Mouse (Mus musculus) midbrain, embryonic 15.5 days (tissue): Measurements from ENCODE around the gene Lrrc20. TPM values are rescaled to one million over a fixed set of nuclear protein-coding genes. Genes with fewer than 3 reads are reported as not detected.

Experiments
- ATAC-seq: fragments of 200-750 bp; cut with Nextera tagmentation; replicated peaks from 2 replicates; pipeline ENCODE4 v1.8.0; 2017; ENCODE audit warnings: moderate TSS enrichment
- H3K27ac ChIP-seq: fragments of 300-500 bp; sonication (generic); 2 replicates; pipeline ENCODE4 v1.5.1; 2015; ENCODE audit warnings: mild to moderate bottlenecking, inconsistent platforms
- H3K27me3 ChIP-seq: fragments of 300-500 bp; sonication (generic); replicated peaks from 2 replicates; pipeline ENCODE4 v1.6.1; 2015; ENCODE audit warnings: inconsistent platforms
- H3K36me3 ChIP-seq: fragments of 300-500 bp; sonication (generic); replicated peaks from 2 replicates; pipeline ENCODE4 v1.6.1; 2015; ENCODE audit warnings: inconsistent platforms
- H3K4me1 ChIP-seq: fragments of 300-500 bp; sonication (generic); 2 replicates; pipeline ENCODE4 v1.6.1; 2015; ENCODE audit warnings: inconsistent platforms
- H3K4me2 ChIP-seq: fragments of 300-500 bp; sonication (generic); 2 replicates; pipeline ENCODE4 v1.6.1; 2015; ENCODE audit warnings: inconsistent platforms, mild to moderate bottlenecking, moderate library complexity
- H3K4me3 ChIP-seq: fragments of 300-500 bp; sonication (generic); 2 replicates; pipeline ENCODE4 v1.5.1; 2015; ENCODE audit warnings: mild to moderate bottlenecking, inconsistent platforms
- H3K9ac ChIP-seq: fragments of 300-500 bp; sonication (generic); 2 replicates; pipeline ENCODE4 v1.6.1; 2015; ENCODE audit warnings: mild to moderate bottlenecking, inconsistent platforms
- H3K9me3 ChIP-seq: fragments of 300-500 bp; sonication (generic); 2 replicates; pipeline ENCODE4 v1.6.1; 2016; ENCODE audit warnings: inconsistent platforms
- WGBS: fragments of 180-500 bp; shearing (Covaris S2); methylation state at CpG from one replicate; pipeline ENCODE4 v1.1.7; 2015; ENCODE audit warnings: mixed read lengths; 5-methylcytosine and 5-hydroxymethylcytosine counted together
- polyA plus RNA-seq: library from polyadenylated mRNA; unstranded; fragments of >200 nt; fragmentation: Nextera tagmentation; extraction: Ambion mirVana; gene quantifications from 2 replicates; pipeline ENCODE4 v1.2.1, GENCODE M21; 2015

Gene Lrrc20
- polyA plus RNA-seq: 18.1 TPM in 2 replicates

DNA sequence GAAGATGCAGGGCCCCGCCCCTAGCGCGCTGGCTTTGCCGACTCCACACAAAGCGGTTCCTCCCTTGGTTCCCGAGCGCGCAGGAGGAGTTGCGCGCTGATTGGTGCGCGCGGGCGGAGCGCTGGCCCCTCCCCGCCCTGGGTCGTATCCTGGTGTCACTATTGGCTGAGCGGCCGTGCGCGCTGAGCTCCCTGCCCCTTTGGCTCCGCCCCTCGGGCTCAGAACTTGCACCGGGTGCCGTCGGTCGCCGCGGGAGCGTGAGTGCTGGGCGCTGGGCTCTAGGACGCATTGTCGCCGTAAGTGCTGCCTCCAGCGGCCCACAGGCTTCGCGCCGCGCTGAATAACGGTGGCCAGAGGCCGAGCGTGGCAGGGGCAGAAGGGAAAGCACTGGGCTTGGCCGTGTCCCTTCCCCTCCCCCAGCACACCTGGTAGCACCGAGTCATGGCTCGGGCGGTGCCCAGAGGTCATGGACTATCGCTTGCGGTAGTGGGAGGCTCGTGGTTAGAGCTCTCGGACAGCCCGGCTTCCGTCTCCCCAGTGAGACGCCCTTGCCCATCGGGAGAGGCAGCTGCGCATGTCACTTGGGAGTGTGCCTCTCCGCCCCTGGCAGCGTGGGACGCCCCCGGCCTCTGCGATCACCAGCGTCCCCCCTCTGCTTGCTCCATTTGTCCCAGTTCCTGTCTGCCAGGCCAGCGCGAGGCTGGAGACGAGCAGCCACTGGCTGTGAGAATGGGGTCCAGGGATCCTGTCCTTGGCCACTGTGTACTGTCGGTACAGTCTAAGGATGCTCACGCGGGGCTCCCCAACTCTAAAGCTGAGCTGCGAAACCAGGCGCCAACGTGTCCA, at the start of gene Lrrc20:
Gene Lrrc20, plus strand, starts transcription at position 208 of the 846 bp plus-strand sequence.
- H3K4me3 ChIP-seq: peak within 1 kb of the TSS; percentile 91
- peak; percentile 99 for ATAC-seq
- under 1% methylated on average over 70 of the region's 70 CpGs for WGBS
- no peaks in the 10 kb centered on the region for H3K36me3 ChIP-seq
- H3K27ac ChIP-seq: peak within 1 kb of the TSS; percentile 77
- H3K9me3 ChIP-seq: no peaks in the 10 kb centered on the region
- H3K4me2 ChIP-seq: peak within 1 kb of the TSS; percentile 97
- peaks cover 23% of the 10 kb centered on the region for H3K4me1 ChIP-seq
- no peaks in the 10 kb centered on the region for H3K27me3 ChIP-seq
- H3K9ac ChIP-seq: peak within 1 kb of the TSS; percentile 76

DNA sequence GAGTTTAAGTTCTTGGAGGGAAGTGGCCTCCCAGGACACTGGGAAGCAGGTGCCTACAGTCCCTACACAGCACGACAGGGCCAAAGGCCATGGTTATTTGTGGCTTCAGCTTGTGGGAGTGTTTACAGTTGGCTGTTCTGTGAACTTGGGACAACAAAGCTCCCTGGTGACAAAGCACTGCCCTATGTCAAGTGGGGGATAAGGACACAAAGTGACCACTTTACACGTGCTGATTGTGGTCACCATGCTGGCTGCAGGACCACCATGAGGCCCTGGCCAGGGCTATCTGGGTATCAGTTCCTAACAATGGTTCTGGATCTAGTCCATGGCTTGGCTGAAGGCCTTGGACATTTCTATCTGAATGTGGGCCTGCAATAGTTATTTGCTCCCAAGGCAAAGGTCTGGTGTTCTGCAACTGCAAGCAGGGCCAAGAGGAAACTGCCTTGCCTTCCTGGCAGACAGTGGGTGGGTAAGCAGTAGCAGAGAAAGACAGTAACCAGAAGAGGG, 49.3 kb upstream of the Lrrc20 start:
- WGBS: 63% methylated on average over 2 of the region's 2 CpGs
- H3K4me1 ChIP-seq: peaks cover 8% of the 10 kb centered on the region
- H3K9me3 ChIP-seq: no peaks in the 10 kb centered on the region
- no peak overlapping the region for H3K4me2 ChIP-seq
- 0 out of 2 replicates have a peak, but pooled peaks cover 4% of the 10 kb centered on the region for H3K27me3 ChIP-seq
- H3K9ac ChIP-seq: no peak overlapping the region
- H3K27ac ChIP-seq: no peak overlapping the region
- H3K4me3 ChIP-seq: no peak overlapping the region
- ATAC-seq: no peak
- H3K36me3 ChIP-seq: 0 out of 2 replicates have a peak, but pooled peaks cover 5% of the 10 kb centered on the region

GRCm38 (mm10) chr10:61427951-61428350, 47.6 kb upstream of the Lrrc20 start:
- H3K9me3 ChIP-seq: no peaks in the 10 kb centered on the region
- no peak overlapping the region for H3K9ac ChIP-seq
- peaks cover 10% of the 10 kb centered on the region for H3K36me3 ChIP-seq
- H3K27ac ChIP-seq: no peak overlapping the region
- peaks cover 8% of the 10 kb centered on the region for H3K4me1 ChIP-seq
- no peak overlapping the region for H3K4me3 ChIP-seq
- no peak overlapping the region for H3K4me2 ChIP-seq
- no peak for ATAC-seq
- H3K27me3 ChIP-seq: 0 out of 2 replicates have a peak, but pooled peaks cover 4% of the 10 kb centered on the region
- WGBS: 86% methylated on average over 6 of the region's 6 CpGs

- Histone ChIP-seq H3K36me3 (peaks cover 15% of the 10 kb centered on the region), H3K4me2 (no peak overlapping the region), H3K4me3 (no peak overlapping the region), H3K4me1 (peaks cover 8% of the 10 kb centered on the region), H3K27ac (no peak overlapping the region), H3K27me3 (no peaks in the 10 kb centered on the region), H3K9me3 (no peaks in the 10 kb centered on the region), H3K9ac (no peak overlapping the region)
- ATAC-seq: no peak
- 43% methylated on average over 4 of the region's 4 CpGs for WGBS
These were observed 47.2 kb upstream of the Lrrc20 start for GRCm38 (mm10) chr10:61428416-61428815.

DNA sequence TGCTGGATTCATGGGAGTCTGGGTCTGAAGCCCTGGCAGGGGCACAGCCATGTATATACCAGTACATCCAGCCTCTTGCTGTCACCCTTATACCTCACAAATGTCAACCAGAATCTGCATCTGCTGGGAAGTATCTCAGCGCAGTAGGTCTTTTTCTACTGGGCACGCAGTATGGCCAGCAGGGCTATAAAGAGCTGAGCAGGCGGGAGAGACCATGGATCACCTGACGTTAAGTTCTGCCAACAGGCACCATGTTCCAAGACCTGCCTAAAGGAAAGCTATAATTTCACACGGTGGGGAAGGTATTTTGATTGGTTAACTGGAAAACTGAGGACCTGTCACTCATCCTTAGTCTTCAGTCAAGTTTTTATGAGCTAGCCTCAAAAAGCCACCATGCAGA, 46.6 kb upstream of the Lrrc20 start:
- H3K9me3 ChIP-seq: no peaks in the 10 kb centered on the region
- 86% methylated on average over 5 of the region's 5 CpGs for WGBS
- H3K27me3 ChIP-seq: no peaks in the 10 kb centered on the region
- H3K4me2 ChIP-seq: no peak overlapping the region
- H3K4me1 ChIP-seq: peaks cover 7% of the 10 kb centered on the region
- H3K9ac ChIP-seq: no peak overlapping the region
- no peak for ATAC-seq
- no peak overlapping the region for H3K4me3 ChIP-seq
- H3K27ac ChIP-seq: no peak overlapping the region
- H3K36me3 ChIP-seq: peaks cover 21% of the 10 kb centered on the region

DNA sequence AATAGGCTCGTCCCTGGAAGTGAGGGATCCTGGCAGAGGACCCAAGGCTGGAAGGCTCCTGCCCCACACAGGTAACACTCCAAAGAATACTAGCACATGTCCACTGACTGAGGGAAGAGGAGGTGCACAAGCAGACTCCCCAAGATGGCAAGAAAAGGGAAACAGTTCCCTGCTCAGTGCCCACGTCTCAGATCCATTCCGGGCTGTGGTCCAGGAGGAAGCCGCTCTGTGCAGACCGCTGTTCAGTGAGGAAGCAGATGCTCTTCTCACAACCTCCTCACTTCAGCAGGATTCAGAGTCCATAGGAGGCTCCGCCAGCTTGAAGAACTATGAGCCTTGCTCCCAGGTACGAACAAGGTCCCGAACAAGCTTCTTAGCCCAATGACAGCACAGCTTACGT, 44.2 kb upstream of the Lrrc20 start:
- Histone ChIP-seq H3K27ac (no peak overlapping the region), H3K4me1 (no peaks in the 10 kb centered on the region), H3K4me2 (no peak overlapping the region), H3K27me3 (no peaks in the 10 kb centered on the region), H3K9ac (no peak overlapping the region), H3K9me3 (no peaks in the 10 kb centered on the region), H3K4me3 (no peak overlapping the region), H3K36me3 (peaks cover 24% of the 10 kb centered on the region)
- ATAC-seq: no peak
- 93% methylated on average over 9 of the region's 9 CpGs for whole genome bisulfite sequencing

DNA sequence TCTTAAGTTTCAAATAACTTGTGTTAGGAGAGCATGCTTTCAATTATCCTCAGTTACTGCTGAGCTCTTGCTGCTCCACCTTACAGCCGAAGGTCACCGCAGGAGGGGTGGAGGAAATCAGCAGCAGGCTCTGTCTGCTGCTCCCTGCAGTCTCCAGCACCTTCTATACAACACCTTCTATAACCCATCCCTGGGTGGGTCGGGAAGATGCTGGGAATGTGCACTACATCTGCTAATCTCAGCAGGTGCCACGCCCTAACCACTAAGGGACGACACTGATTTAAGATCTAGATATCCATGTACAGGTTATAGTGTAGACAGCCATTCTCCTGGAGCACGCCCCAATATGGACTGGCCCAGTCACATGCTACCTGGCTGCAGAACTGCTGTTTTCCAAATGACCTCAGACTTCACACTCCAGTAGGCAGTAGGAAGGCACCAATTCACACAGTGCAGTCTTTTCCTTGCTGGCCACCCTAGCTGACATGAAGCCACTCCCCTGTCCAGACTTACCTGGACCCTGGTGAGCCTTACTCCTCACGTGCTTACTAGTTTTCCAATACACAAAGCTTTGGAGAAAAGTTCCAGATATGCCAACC, 35.3 kb upstream of the Lrrc20 start:
- Histone ChIP-seq H3K27me3 (no peaks in the 10 kb centered on the region), H3K4me2 (no peak overlapping the region), H3K9me3 (no peaks in the 10 kb centered on the region), H3K4me1 (peaks cover 25% of the 10 kb centered on the region), H3K4me3 (no peak overlapping the region), H3K9ac (no peak overlapping the region), H3K36me3 (no peaks in the 10 kb centered on the region), H3K27ac (no peak overlapping the region)
- WGBS: 95% methylated on average over 7 of the region's 7 CpGs
- ATAC-seq: no peak; the same call in 1 of the 2 replicates

- Histone ChIP-seq H3K27ac (no peak overlapping the region), H3K4me2 (no peak overlapping the region), H3K36me3 (no peaks in the 10 kb centered on the region), H3K9me3 (no peaks in the 10 kb centered on the region), H3K27me3 (no peaks in the 10 kb centered on the region), H3K4me3 (no peak overlapping the region), H3K4me1 (peaks cover 53% of the 10 kb centered on the region), H3K9ac (no peak overlapping the region)
- ATAC-seq: no peak
- WGBS: 56% methylated on average over 6 of the region's 6 CpGs
These were observed 32.1 kb upstream of the Lrrc20 start for GRCm38 (mm10) chr10:61443456-61443855.

DNA sequence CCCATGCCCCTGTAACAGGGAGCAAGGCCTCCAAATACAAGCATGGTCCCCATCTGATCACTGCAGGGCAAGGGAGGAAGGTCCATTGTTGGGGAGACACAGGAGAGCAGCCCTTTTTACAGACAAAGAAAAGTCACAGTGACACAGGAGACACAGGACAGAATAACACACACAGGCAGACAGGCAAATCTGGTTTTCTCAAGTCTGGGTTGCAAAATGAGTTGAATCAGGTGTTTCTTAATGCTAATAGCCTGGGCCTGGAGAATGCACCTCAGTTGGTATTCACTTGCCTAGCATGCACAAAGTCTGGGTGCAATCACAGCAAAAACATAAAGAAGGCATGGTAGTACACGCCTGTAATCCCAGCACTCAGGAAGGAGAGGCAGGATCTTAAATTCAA, 31.7 kb upstream of the Lrrc20 start:
- ATAC-seq: no peak
- Histone ChIP-seq H3K4me1 (peaks cover 56% of the 10 kb centered on the region), H3K9me3 (no peaks in the 10 kb centered on the region), H3K36me3 (no peaks in the 10 kb centered on the region), H3K27me3 (no peaks in the 10 kb centered on the region), H3K27ac (no peak overlapping the region), H3K4me3 (no peak overlapping the region), H3K9ac (no peak overlapping the region), H3K4me2 (no peak overlapping the region)
- WGBS: 76% methylated on average over 1 of the region's 1 CpGs

GRCm38 (mm10) chr10:61445016-61445415, 30.6 kb upstream of the Lrrc20 start:
- H3K9ac ChIP-seq: no peak overlapping the region
- no peak overlapping the region for H3K4me3 ChIP-seq
- no peak for ATAC-seq
- no peak overlapping the region for H3K27ac ChIP-seq
- H3K9me3 ChIP-seq: no peaks in the 10 kb centered on the region
- WGBS: 84% methylated on average over 3 of the region's 3 CpGs
- H3K4me2 ChIP-seq: no peak overlapping the region
- peaks cover 68% of the 10 kb centered on the region for H3K4me1 ChIP-seq
- no peaks in the 10 kb centered on the region for H3K36me3 ChIP-seq
- H3K27me3 ChIP-seq: no peaks in the 10 kb centered on the region

DNA sequence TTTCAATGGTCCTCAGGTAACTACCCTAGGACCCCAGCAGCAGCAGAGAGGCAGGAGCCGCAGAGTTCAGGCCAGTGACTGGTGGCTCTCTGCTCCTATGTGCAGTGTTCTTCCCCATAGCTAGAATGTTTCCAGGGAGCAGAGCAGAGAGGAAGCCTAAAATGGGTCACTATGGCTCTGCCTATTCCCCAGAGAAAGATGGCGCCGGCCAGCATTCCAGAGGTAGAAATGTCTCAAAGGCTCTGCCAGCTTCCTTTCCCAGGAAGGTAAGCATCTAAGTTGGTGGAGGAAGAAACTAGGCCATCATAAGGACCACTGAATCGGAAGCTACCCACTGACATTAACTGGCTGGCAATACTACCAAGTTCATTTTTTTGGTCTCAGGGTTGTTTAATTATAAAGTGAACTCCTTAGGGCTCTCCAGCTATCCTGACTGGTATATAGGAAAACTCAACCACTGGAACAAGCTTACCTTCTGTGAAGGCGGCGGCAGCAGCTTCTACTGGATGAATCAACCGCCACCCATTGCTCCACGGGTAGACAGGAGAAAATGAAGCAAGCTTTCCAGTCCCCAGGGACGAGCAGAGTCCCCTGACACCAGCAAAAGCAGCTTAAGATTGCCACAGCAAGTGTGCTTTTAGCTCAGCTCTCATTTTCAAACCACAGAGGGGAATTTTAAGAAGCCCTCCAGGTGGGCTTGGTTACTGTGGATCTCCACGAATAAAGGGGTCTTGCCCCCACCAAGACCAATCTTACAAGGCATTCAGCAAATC, 27.8 kb upstream of the Lrrc20 start:
- Histone ChIP-seq H3K4me3 (no peak overlapping the region), H3K27ac (no peak overlapping the region), H3K4me1 (peaks cover 82% of the 10 kb centered on the region), H3K27me3 (no peaks in the 10 kb centered on the region), H3K9ac (no peak overlapping the region), H3K36me3 (no peaks in the 10 kb centered on the region), H3K4me2 (no peak overlapping the region), H3K9me3 (no peaks in the 10 kb centered on the region)
- no peak for ATAC-seq
- WGBS: 73% methylated on average over 10 of the region's 10 CpGs

DNA sequence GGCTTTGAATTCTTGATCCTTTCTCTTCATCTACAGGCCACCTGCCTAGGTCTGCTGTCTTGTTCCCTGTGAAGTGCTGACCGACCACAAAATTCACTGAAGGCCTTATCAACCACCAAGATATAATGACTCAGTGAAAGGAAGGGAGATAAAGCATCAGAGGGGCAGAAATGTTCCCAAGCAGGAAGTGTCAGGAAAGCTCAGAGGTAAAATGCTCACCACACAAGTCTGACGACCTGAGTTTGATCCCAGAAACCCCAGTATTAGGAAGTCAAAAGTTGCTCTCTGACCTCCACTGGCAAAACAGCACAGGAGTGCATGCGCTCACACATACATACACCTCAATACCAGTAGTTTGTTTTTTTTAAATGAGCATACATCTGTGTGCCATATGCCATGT, 26.8 kb upstream of the Lrrc20 start:
- H3K36me3 ChIP-seq: no peaks in the 10 kb centered on the region
- no peak overlapping the region for H3K4me3 ChIP-seq
- WGBS: 89% methylated on average over 3 of the region's 3 CpGs
- H3K4me2 ChIP-seq: no peak overlapping the region
- H3K9me3 ChIP-seq: no peaks in the 10 kb centered on the region
- H3K27me3 ChIP-seq: no peaks in the 10 kb centered on the region
- no peak for ATAC-seq
- no peak overlapping the region for H3K9ac ChIP-seq
- H3K4me1 ChIP-seq: peaks cover 71% of the 10 kb centered on the region
- no peak overlapping the region for H3K27ac ChIP-seq
